Mouse (Mus musculus) cerebellum, adult 2 months (tissue): ENCODE results near the gene Rnase9. TPM values are rescaled to one million over a fixed set of nuclear protein-coding genes. Genes with fewer than 3 reads are reported as not detected.
"Not testable (repeated sequence)": the region's sequence is repeated elsewhere in the genome, so short reads cannot be mapped to it uniquely, and the experiment has no call there.

Experiments used
- DNase-seq, 2 experiments: peaks; one replicate each; pipeline ENCODE4 v3.0.0; 2021
- H3K27ac ChIP-seq: fragments of 200-500 bp; 2 replicates; pipeline ENCODE4 v1.5.1; 2012; ENCODE audit warnings: low read length, control low read depth, inconsistent platforms; ENCODE audit not compliant: insufficient read depth
- H3K27me3 ChIP-seq: fragments of 200-500 bp; 2 replicates; pipeline ENCODE4 v1.6.1; 2012; ENCODE audit warnings: inconsistent platforms, mild to moderate bottlenecking, low read length, moderate library complexity; ENCODE audit not compliant: control insufficient read depth, insufficient read depth
- H3K4me1 ChIP-seq: fragments of 200-500 bp; 2 replicates; pipeline ENCODE4 v1.6.1; 2011; ENCODE audit warnings: low read length; ENCODE audit not compliant: control insufficient read depth, insufficient read depth
- H3K4me3 ChIP-seq: fragments of 200-500 bp; replicated peaks from 2 replicates; pipeline ENCODE3; 2011; ENCODE audit warnings: mild to moderate bottlenecking, low read depth, low read length, control low read depth; ENCODE audit not compliant: insufficient read depth
- CTCF ChIP-seq: fragments of 200-500 bp; IDR thresholded peaks from 2 replicates; pipeline ENCODE4 v1.5.1; 2011; ENCODE audit warnings: low read depth, mild to moderate bottlenecking, control low read depth, low read length, moderate library complexity, borderline replicate concordance; ENCODE audit not compliant: insufficient read depth
- POLR2A ChIP-seq: fragments of 200-500 bp; IDR thresholded peaks from 2 replicates; pipeline ENCODE4 v1.6.1; 2011; ENCODE audit warnings: low read length, control low read depth, borderline replicate concordance; ENCODE audit not compliant: insufficient read depth
- WGBS: fragments of 180-500 bp; shearing (Covaris S2); methylation state at CpG from one replicate; pipeline ENCODE4 v1.1.7; 2018; 5-methylcytosine and 5-hydroxymethylcytosine counted together
- polyA plus RNA-seq: library from polyadenylated mRNA; depleted of rRNA; stranded (reverse); fragments of >200 nt; gene quantifications from 2 replicates; pipeline ENCODE4 v1.2.3, GENCODE M21; 2012

The Rnase9 gene
- polyA plus RNA-seq, 1 experiment = not detected

DNA sequence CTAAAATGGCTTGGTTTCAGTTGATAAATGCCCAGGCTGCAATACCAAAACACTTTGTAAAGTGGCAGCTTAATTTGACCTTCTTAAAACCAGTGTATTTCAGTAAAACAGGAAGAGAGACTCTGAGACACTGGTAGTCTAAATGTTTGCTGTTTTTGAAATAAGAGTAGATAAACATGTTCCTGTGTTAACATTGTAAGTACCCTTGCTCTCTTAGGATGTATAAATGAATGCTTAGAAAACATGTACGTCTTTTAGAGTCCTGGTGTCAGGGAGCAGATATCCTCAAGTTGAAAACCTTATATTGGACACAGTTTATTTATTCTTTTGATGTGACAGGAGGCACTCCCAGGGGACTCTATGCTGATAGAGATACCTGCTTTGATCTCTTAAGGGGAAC lies 6.5 kb downstream of the Rnase9 start:
- TF ChIP-seq CTCF (no peak), POLR2A (no peak)
- no peaks in the 10 kb centered on the region for H3K27me3 ChIP-seq
- no peak overlapping the region for H3K4me3 ChIP-seq
- H3K27ac ChIP-seq = no peak overlapping the region
- DNase-seq = no peak
- WGBS = 49% methylated on average over 1 of the region's 1 CpGs
- no peaks in the 10 kb centered on the region for H3K4me1 ChIP-seq

DNA sequence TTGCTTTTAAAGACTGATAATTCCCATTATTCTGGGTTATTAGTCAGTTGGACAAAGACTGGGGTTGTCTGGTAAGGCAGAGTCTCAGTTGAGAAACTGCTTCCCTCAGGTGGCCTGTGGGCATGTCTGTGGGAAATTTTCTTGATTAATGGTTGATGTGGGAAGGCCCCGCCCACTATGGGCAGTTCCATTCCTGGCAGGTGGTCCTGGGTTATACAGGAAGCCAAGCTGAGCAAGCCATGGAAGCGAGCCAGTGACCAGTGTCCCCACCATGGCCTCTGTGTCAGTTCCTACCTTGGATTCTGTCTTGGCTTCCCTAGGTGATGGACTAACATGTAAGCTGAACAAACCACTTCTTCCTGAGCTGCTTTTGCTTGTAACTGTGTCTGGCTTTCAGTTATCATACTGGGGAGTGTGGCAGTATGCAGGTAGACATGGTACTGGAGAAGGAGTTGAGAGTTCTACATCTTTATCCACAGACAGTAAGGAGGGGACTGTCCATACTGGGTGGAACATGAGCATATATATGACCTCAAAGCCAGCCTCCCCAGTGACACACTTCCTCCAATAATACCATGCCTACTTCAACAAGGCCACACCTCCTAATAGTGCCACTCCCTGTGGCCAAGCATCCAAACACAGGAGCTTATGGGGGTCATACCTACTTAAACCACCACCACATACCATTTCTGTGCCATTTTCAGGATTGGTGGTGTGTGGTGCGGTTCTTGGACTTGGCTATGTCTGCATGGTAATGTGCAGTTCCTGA lies 14.1 kb downstream of the Rnase9 start:
- no peak for DNase-seq
- TF ChIP-seq POLR2A = no peak
- no peak for TF ChIP-seq CTCF
- no peaks in the 10 kb centered on the region for H3K27me3 ChIP-seq
- H3K27ac ChIP-seq = no peak overlapping the region
- no peak overlapping the region for H3K4me3 ChIP-seq
- 56% methylated on average over 3 of the region's 3 CpGs for WGBS
- no peaks in the 10 kb centered on the region for H3K4me1 ChIP-seq

DNA sequence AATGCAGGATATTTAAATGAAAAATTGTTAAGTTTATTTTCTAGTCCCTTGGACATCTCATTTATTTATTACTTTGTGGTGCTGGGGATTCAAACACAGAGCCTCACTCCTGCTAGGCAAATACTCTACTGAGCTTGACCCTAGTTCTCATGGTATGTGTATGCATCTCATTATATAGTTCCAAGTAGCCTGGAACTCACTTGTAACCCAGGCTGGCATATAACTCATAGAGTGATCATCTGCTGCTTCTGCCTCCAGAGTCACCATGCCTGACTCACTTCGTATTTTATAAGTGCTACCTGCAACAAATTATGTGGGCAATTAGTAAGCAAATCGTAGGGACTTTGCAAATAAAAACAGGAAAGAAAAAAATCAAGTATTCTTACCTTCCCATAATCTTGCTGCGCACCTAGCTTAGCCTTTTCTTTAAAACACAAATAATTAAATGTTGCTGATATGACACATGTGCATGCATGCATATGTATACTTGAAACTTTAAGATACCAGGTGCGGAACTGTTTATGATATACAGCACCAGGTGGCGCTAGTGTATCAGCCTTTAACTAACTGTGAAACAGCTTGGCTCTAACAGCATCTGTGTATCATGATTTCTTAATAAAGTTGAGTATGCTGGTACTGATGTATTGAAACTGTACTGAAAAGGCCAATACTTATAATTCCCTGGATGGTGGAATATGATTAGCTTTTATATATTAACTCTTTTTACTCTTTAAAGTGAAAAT lies 15.1 kb downstream of the Rnase9 start:
- Histone ChIP-seq H3K27me3 (no peaks in the 10 kb centered on the region), H3K4me1 (no peaks in the 10 kb centered on the region), H3K27ac (no peak overlapping the region), H3K4me3 (no peak overlapping the region)
- TF ChIP-seq CTCF = peak; percentile 59; the same call in 1 of the 2 replicates
- TF ChIP-seq POLR2A = no peak
- peak; percentile 65 to 66 for DNase-seq
- 39% methylated on average over 5 of the region's 5 CpGs for WGBS

DNA sequence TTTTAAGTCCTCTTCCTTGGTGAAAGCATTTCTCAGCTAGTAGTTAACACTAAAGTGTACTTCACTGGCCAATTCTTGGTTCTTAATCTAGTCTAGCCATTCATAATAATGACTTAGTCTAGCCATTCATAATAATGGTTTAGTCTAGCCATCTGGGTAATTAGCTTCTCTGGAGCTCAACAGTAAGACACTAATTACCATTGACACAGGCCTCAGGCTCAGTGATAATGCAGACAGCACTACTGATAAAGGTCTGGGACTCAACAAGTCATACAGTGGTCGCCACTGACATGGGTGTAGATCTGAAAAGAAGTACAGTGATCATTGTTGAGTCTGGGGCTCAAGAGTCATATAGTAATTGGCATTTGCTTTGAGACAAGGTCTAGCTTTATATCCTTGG lies 16.8 kb downstream of the Rnase9 start:
- TF ChIP-seq POLR2A (no peak), CTCF (no peak)
- no peak for DNase-seq
- no peak overlapping the region for H3K27ac ChIP-seq
- H3K4me3 ChIP-seq = no peak overlapping the region
- H3K4me1 ChIP-seq = no peaks in the 10 kb centered on the region
- WGBS = 96% methylated on average over 1 of the region's 1 CpGs
- no peaks in the 10 kb centered on the region for H3K27me3 ChIP-seq

DNA sequence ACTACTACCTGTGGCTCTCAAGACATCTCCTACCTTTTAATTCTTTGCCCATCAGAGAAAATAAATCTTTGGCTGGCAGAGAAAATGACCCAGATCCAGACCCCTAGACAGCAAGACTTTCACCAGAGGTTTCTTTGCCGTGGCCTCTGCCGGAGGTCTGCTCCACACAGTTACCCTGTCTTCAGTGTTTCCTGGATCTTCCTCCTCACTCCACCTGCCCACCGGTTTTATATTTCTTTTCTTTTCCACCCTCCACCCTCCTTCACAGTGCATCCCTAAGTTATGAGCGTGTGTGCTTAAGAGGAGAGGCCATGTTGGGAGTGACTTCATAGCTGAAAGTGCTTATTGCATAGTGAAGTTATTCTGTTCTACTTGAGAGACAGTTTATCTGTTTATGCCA lies 18.2 kb downstream of the Rnase9 start:
- Histone ChIP-seq H3K4me3 (no peak overlapping the region), H3K27ac (no peak overlapping the region), H3K4me1 (no peaks in the 10 kb centered on the region), H3K27me3 (no peaks in the 10 kb centered on the region)
- 81% methylated on average over 4 of the region's 4 CpGs for WGBS
- no peak for DNase-seq
- TF ChIP-seq POLR2A (no peak), CTCF (no peak)

DNA sequence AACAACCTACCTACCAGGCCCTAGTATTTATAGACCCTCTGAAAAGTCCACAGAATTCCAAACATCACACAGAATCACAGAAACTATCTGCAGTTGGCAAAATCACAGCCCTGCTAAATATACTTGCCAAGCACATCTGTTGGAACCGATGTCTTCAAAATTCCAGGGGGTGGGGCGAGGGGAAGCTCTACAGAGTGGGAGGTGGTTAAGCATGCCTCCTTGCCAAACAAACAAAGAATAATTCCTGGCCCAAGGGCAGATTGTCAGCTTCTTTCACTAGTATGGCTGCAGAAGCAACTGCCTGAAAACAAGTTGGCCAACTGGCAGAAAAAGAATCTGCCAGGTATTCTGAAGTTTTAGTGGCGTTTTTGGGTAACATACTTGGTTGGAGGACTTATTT lies 24.4 kb downstream of the Rnase9 start:
- Histone ChIP-seq H3K4me3 (no peak overlapping the region), H3K27ac (no peak overlapping the region), H3K4me1 (no peaks in the 10 kb centered on the region), H3K27me3 (no peaks in the 10 kb centered on the region)
- WGBS = 28% methylated on average over 3 of the region's 3 CpGs
- no peak for DNase-seq
- no peak for TF ChIP-seq POLR2A
- no peak for TF ChIP-seq CTCF

DNA sequence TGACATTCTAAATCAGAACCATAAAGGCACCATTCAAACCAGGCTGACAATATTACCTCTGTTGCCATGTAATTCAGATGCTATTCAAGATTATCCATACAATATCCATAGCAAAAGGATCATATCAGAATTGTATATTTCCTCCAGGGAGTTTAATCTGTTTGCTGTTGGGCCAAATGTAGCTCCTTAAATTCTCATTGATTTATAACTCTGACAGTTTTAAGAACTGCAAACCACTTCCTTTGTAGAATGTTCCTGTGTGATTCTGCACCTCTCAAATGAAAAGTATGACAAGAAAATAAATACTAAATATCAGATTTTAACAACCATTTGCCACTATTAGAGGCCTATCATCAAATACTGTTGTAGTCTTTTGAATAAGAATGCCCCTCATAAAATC lies 25.9 kb downstream of the Rnase9 start:
- TF ChIP-seq POLR2A = no peak
- TF ChIP-seq CTCF = no peak
- no peaks in the 10 kb centered on the region for H3K4me1 ChIP-seq
- no peak for DNase-seq
- no peak overlapping the region for H3K27ac ChIP-seq
- no peaks in the 10 kb centered on the region for H3K27me3 ChIP-seq
- no peak overlapping the region for H3K4me3 ChIP-seq

DNA sequence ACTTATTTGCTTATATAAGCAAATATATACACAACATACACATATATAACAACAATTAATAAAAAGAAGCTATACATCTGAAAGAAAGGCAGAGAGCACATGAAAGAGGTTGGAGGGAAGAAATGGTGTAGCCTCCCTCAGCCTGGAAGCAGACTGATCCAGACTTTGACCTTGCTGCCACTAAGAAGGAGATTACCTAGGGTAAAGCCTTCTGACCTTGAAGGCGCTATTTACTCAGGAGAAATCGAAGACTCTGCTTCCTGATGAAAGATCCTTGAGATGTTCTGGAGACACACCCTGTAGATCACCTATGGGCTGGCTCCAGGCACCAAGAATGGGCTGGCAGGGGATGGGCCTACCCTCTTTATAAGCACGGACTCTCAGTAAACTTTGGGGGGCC lies 26.9 kb downstream of the Rnase9 start:
- H3K4me3 ChIP-seq, DNase-seq, H3K27me3 ChIP-seq, H3K4me1 ChIP-seq, H3K27ac ChIP-seq: not testable (repeated sequence)
- 86% methylated on average over 3 of the region's 3 CpGs for WGBS
